Mouse (Mus musculus) heart, adult 2 months (tissue): Measurements from ENCODE around the gene Rgp1.

Experiments used
- CTCF ChIP-seq: fragments of 200-600 bp; IDR thresholded peaks from 2 replicates; pipeline ENCODE4 v1.8.1; 2022; ENCODE audit warnings: antibody characterized with exemption, mild to moderate bottlenecking, moderate library complexity
- EP300 ChIP-seq: fragments of 200-500 bp; IDR thresholded peaks from 2 replicates; pipeline ENCODE4 v1.6.1; 2011; ENCODE audit warnings: low read depth, low read length, control low read depth; ENCODE audit not compliant: insufficient read depth
- POLR2A ChIP-seq: fragments of 200-500 bp; IDR thresholded peaks from 2 replicates; pipeline ENCODE4 v1.6.1; 2011; ENCODE audit warnings: mild to moderate bottlenecking, low read depth, low read length, control low read depth; ENCODE audit not compliant: insufficient read depth

GRCm38 (mm10) chr4:43630030-43630581 lies 51.6 kb downstream of the Rgp1 start:
- TF ChIP-seq CTCF = peak; percentile 92
- TF ChIP-seq POLR2A = 0 out of 2 replicates have a peak, but pooled peaks have one; percentile 29
- peak; percentile 79 for TF ChIP-seq EP300
